Mouse (Mus musculus) right cerebral cortex, postnatal 4 days (tissue): ENCODE data around the gene Pitpna.

Experiments
- DNase-seq: peaks from one replicate; pipeline ENCODE4 v3.0.0-alpha.2; 2022

Gene Pitpna

GRCm38 (mm10) chr11:75660941-75661800 lies 73.3 kb downstream of the Pitpna start:
- no peak for DNase-seq

- DNase-seq, result no peak
Observed at GRCm38 (mm10) chr11:75662131-75662530, 74.2 kb downstream of the Pitpna start.

GRCm38 (mm10) chr11:75666296-75666695 lies 78.4 kb downstream of the Pitpna start:
- DNase-seq, result no peak

GRCm38 (mm10) chr11:75668621-75669020 lies 80.7 kb downstream of the Pitpna start:
- DNase-seq, result no peak

GRCm38 (mm10) chr11:75669176-75669852 lies 81.4 kb downstream of the Pitpna start:
- DNase-seq, result no peak

GRCm38 (mm10) chr11:75669853-75670200 lies 81.9 kb downstream of the Pitpna start:
- no peak for DNase-seq

GRCm38 (mm10) chr11:75671426-75672180 lies 83.7 kb downstream of the Pitpna start:
- no peak for DNase-seq

GRCm38 (mm10) chr11:75673411-75673810 lies 85.5 kb downstream of the Pitpna start:
- no peak for DNase-seq

GRCm38 (mm10) chr11:75674875-75675274 lies 87.0 kb downstream of the Pitpna start:
- DNase-seq, result no peak

- DNase-seq, result no peak
Observed at GRCm38 (mm10) chr11:75677881-75678746, 90.2 kb downstream of the Pitpna start.
